Mouse (Mus musculus) megakaryocyte, embryonic 14.5 days (primary cell): ENCODE results near the gene Them5.

ENCODE experiments used
- FLI1 ChIP-seq: IDR thresholded peaks from 2 replicates; pipeline ENCODE4 v1.6.1; 2012; ENCODE audit warnings: low read length, inconsistent platforms, mixed read lengths
- GATA1 ChIP-seq: IDR thresholded peaks from 3 replicates; pipeline ENCODE4 v1.6.1; 2012; ENCODE audit warnings: mixed read lengths, low read length, inconsistent platforms, borderline replicate concordance

DNA sequence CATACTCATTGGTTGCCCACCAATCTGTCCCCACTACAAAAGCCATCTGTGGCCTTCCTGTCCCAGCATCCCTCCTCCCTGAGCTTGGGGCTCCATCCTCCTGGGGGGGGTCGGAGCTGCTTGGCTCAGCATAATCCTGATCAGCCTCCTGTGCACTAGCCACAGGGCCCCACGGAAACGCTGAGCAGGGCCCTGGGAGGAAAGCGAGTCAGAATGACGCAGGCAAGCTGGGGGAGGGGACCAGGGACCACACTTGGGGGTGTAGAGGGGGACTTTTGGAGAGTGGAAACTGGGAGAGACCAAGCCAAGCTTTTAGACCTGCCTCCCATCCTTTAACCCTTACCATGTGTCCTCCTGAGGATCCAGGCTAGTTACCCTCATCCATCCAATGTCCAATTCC lies 34.0 kb downstream of the Them5 start:
- TF ChIP-seq GATA1 (no peak), FLI1 (no peak)
